Mouse (Mus musculus) forebrain, embryonic 16.5 days (tissue): ENCODE measurements around the gene Trit1. TPM values are rescaled to one million over a fixed set of nuclear protein-coding genes. Genes with fewer than 3 reads are reported as not detected.
A peak's percentile ranks its signal among the peaks of the same experiment; 100 is the strongest.
"Not testable (repeated sequence)": the region's sequence is repeated elsewhere in the genome, so short reads cannot be mapped to it uniquely, and the experiment has no call there.

Source experiments
- ATAC-seq: fragments of 200-750 bp; cut with Nextera tagmentation; 2 replicates; pipeline ENCODE4 v1.8.0; 2017; ENCODE audit warnings: mild to moderate bottlenecking, moderate library complexity
- H3K27ac ChIP-seq: fragments of 300-500 bp; sonication (generic); 2 replicates; pipeline ENCODE4 v1.5.1; 2014; ENCODE audit warnings: low read length, control low read depth
- H3K27me3 ChIP-seq: fragments of 300-500 bp; sonication (generic); replicated peaks from 2 replicates; pipeline ENCODE4 v1.6.1; 2014; ENCODE audit warnings: low read length; ENCODE audit not compliant: control insufficient read depth, insufficient read depth
- H3K36me3 ChIP-seq: fragments of 300-500 bp; sonication (generic); 2 replicates; pipeline ENCODE4 v1.6.1; 2014; ENCODE audit not compliant: control insufficient read depth, insufficient read depth
- H3K4me1 ChIP-seq: fragments of 300-500 bp; sonication (generic); replicated peaks from 2 replicates; pipeline ENCODE4 v1.6.1; 2014; ENCODE audit warnings: low read length; ENCODE audit not compliant: control insufficient read depth, insufficient read depth
- H3K4me2 ChIP-seq: fragments of 300-500 bp; sonication (generic); 2 replicates; pipeline ENCODE4 v1.6.1; 2014; ENCODE audit warnings: mild to moderate bottlenecking, low read length, control low read depth
- H3K4me3 ChIP-seq: fragments of 300-500 bp; sonication (generic); replicated peaks from 2 replicates; pipeline ENCODE4 v1.5.1; 2014; ENCODE audit warnings: mild to moderate bottlenecking, low read length, control low read depth
- H3K9ac ChIP-seq: fragments of 300-500 bp; sonication (generic); replicated peaks from 2 replicates; pipeline ENCODE4 v1.6.1; 2014; ENCODE audit warnings: low read depth, low read length, control low read depth
- H3K9me3 ChIP-seq: fragments of 300-500 bp; sonication (generic); 2 replicates; pipeline ENCODE4 v1.6.1; 2016; ENCODE audit warnings: low read length; ENCODE audit not compliant: control insufficient read depth
- WGBS: fragments of 180-500 bp; shearing (Covaris S2); extraction: QIAGEN DNeasy Blood & Tissue Kit; methylation state at CpG from one replicate; pipeline ENCODE4 v1.1.7; 2014; 5-methylcytosine and 5-hydroxymethylcytosine counted together
- polyA plus RNA-seq: library from polyadenylated mRNA; unstranded; fragments of >200 nt; fragmentation: Nextera tagmentation; extraction: Ambion mirVana; gene quantifications from 2 replicates; pipeline ENCODE4 v1.2.1, GENCODE M21; 2015

Trit1 gene
- polyA plus RNA-seq, 1 experiment from 2014 or later: 34.1 TPM

GRCm38 (mm10) chr4:122980684-122981083 is 35.7 kb upstream of the Trit1 start:
- H3K9me3 ChIP-seq: no peaks in the 10 kb centered on the region
- H3K4me3 ChIP-seq: no peak overlapping the region
- H3K4me1 ChIP-seq: peaks cover 7% of the 10 kb centered on the region; the same call in 1 of the 2 replicates
- H3K27ac ChIP-seq: no peak overlapping the region
- ATAC-seq: no peak
- H3K27me3 ChIP-seq: peaks cover 2% of the 10 kb centered on the region; the same call in 1 of the 2 replicates
- WGBS: 80% methylated on average over 2 of the region's 2 CpGs
- H3K36me3 ChIP-seq: no peaks in the 10 kb centered on the region
- H3K9ac ChIP-seq: no peak overlapping the region
- H3K4me2 ChIP-seq: no peak overlapping the region

- no peak overlapping the region for H3K4me2 ChIP-seq
These were observed 35.2 kb upstream of the Trit1 start for GRCm38 (mm10) chr4:122981238-122981637.

GRCm38 (mm10) chr4:122981930-122982329 is 34.5 kb upstream of the Trit1 start:
- Histone ChIP-seq H3K4me3 (no peak overlapping the region), H3K27me3 (peaks cover 5% of the 10 kb centered on the region; the same call in 1 of the 2 replicates), H3K4me2 (no peak overlapping the region), H3K36me3 (no peaks in the 10 kb centered on the region), H3K4me1 (peaks cover 7% of the 10 kb centered on the region; the same call in 1 of the 2 replicates), H3K9me3 (no peaks in the 10 kb centered on the region), H3K9ac (no peak overlapping the region), H3K27ac (no peak overlapping the region)
- ATAC-seq: no peak
- 45% methylated on average over 3 of the region's 3 CpGs for WGBS

More at GRCm38 (mm10) chr4:122981238-122981637, 35.2 kb upstream of the Trit1 start:
- Histone ChIP-seq H3K4me3 (no peak overlapping the region), H3K36me3 (no peaks in the 10 kb centered on the region), H3K9ac (no peak overlapping the region), H3K4me1 (peaks cover 7% of the 10 kb centered on the region; the same call in 1 of the 2 replicates), H3K9me3 (no peaks in the 10 kb centered on the region), H3K27ac (no peak overlapping the region), H3K27me3 (peaks cover 5% of the 10 kb centered on the region; the same call in 1 of the 2 replicates)
- WGBS: 94% methylated on average over 7 of the region's 7 CpGs
- no peak for ATAC-seq

GRCm38 (mm10) chr4:122982537-122982936 is 33.9 kb upstream of the Trit1 start:
- WGBS: 68% methylated on average over 3 of the region's 3 CpGs
- Histone ChIP-seq H3K9ac (no peak overlapping the region), H3K4me1 (peaks cover 7% of the 10 kb centered on the region; the same call in 1 of the 2 replicates), H3K9me3 (no peaks in the 10 kb centered on the region), H3K36me3 (no peaks in the 10 kb centered on the region), H3K27ac (no peak overlapping the region), H3K4me2 (no peak overlapping the region), H3K27me3 (peaks cover 5% of the 10 kb centered on the region; the same call in 1 of the 2 replicates), H3K4me3 (no peak overlapping the region)
- ATAC-seq: no peak

- Histone ChIP-seq H3K36me3 (no peaks in the 10 kb centered on the region), H3K4me1 (peaks cover 7% of the 10 kb centered on the region; the same call in 1 of the 2 replicates), H3K27me3 (peaks cover 5% of the 10 kb centered on the region; the same call in 1 of the 2 replicates), H3K27ac (no peak overlapping the region), H3K9ac (no peak overlapping the region), H3K9me3 (no peaks in the 10 kb centered on the region), H3K4me2 (peak overlapping the region; percentile 38), H3K4me3 (peak overlapping the region; percentile 5; the same call in 1 of the 2 replicates)
- 24% methylated on average over 17 of the region's 17 CpGs for WGBS
- no peak for ATAC-seq
These were observed 32.7 kb upstream of the Trit1 start for GRCm38 (mm10) chr4:122983486-122984261.

GRCm38 (mm10) chr4:122985110-122985509 is 31.3 kb upstream of the Trit1 start:
- H3K9me3 ChIP-seq: no peaks in the 10 kb centered on the region
- no peak overlapping the region for H3K27ac ChIP-seq
- H3K4me2 ChIP-seq: no peak overlapping the region
- 37% methylated on average over 8 of the region's 8 CpGs for WGBS
- H3K4me1 ChIP-seq: peaks cover 7% of the 10 kb centered on the region; the same call in 1 of the 2 replicates
- no peak overlapping the region for H3K4me3 ChIP-seq
- H3K9ac ChIP-seq: no peak overlapping the region
- peak; percentile 93 for ATAC-seq
- no peaks in the 10 kb centered on the region for H3K36me3 ChIP-seq
- H3K27me3 ChIP-seq: peaks cover 5% of the 10 kb centered on the region; the same call in 1 of the 2 replicates

- no peaks in the 10 kb centered on the region for H3K36me3 ChIP-seq
- 78% methylated on average over 4 of the region's 4 CpGs for WGBS
- H3K9me3 ChIP-seq: no peaks in the 10 kb centered on the region
- H3K4me1 ChIP-seq: peaks cover 7% of the 10 kb centered on the region; the same call in 1 of the 2 replicates
- no peak overlapping the region for H3K4me3 ChIP-seq
- H3K27ac ChIP-seq: no peak overlapping the region
- peaks cover 3% of the 10 kb centered on the region; the same call in 1 of the 2 replicates for H3K27me3 ChIP-seq
- no peak for ATAC-seq
- H3K9ac ChIP-seq: no peak overlapping the region
- no peak overlapping the region for H3K4me2 ChIP-seq
These were observed 29.0 kb upstream of the Trit1 start for GRCm38 (mm10) chr4:122987421-122987820.

GRCm38 (mm10) chr4:122988004-122988403 is 28.4 kb upstream of the Trit1 start:
- H3K9ac ChIP-seq, H3K4me3 ChIP-seq, H3K27me3 ChIP-seq, H3K4me1 ChIP-seq, H3K36me3 ChIP-seq, H3K9me3 ChIP-seq, ATAC-seq, H3K4me2 ChIP-seq, H3K27ac ChIP-seq: not testable (repeated sequence)
- WGBS: 60% methylated on average over 3 of the region's 3 CpGs

GRCm38 (mm10) chr4:122991177-122991576 is 25.2 kb upstream of the Trit1 start:
- Histone ChIP-seq H3K27me3 (no peaks in the 10 kb centered on the region), H3K9ac (no peak overlapping the region), H3K4me3 (no peak overlapping the region), H3K9me3 (no peaks in the 10 kb centered on the region), H3K36me3 (no peaks in the 10 kb centered on the region), H3K4me1 (peaks cover 4% of the 10 kb centered on the region; the same call in 1 of the 2 replicates), H3K27ac (no peak overlapping the region), H3K4me2 (no peak overlapping the region)
- ATAC-seq: no peak
- 83% methylated on average over 1 of the region's 1 CpGs for WGBS
